Mouse (Mus musculus) MEL (cell line): Measurements from ENCODE around the gene Mymx. TPM values are rescaled to one million over a fixed set of nuclear protein-coding genes. Genes with fewer than 3 reads are reported as not detected.

Experiments used
- DNase-seq: peaks from one replicate; pipeline ENCODE4 v3.0.0; 2011; ENCODE audit warnings: low read depth, low spot score
- H3K27ac ChIP-seq: 2 replicates; pipeline ENCODE4 v1.5.1; 2012; ENCODE audit warnings: low read depth, mild to moderate bottlenecking, control low read depth, low read length, moderate library complexity; ENCODE audit not compliant: control insufficient read depth
- H3K27me3 ChIP-seq, 2 experiments: fragments of 150-350 bp in 1 of 2; sonication (generic) in 1 of 2; 2 replicates each; pipeline ENCODE4 v1.6.1; 2012; ENCODE audit warnings: low read length in 2 of 2, mild to moderate bottlenecking in 2 of 2, improper control_type of control experiment in 1 of 2, moderate library complexity in 1 of 2; ENCODE audit not compliant: insufficient read depth in 2 of 2, control insufficient read depth in 1 of 2
- H3K36me3 ChIP-seq, 2 experiments: 2 replicates each; pipeline ENCODE4 v1.6.1; 2012 to 2014; ENCODE audit warnings: low read length in 2 of 2, improper control_type of control experiment in 1 of 2, inconsistent platforms in 1 of 2, mild to moderate bottlenecking in 1 of 2; ENCODE audit not compliant: insufficient read depth in 2 of 2, control insufficient read depth in 1 of 2
- H3K4me1 ChIP-seq, 2 experiments: fragments of 150-350 bp in 1 of 2; sonication (generic) in 1 of 2; 2 replicates each; pipeline ENCODE4 v1.6.1; 2012; ENCODE audit warnings: low read length in 2 of 2, improper control_type of control experiment in 1 of 2, mild to moderate bottlenecking in 1 of 2; ENCODE audit not compliant: insufficient read depth in 2 of 2, control insufficient read depth in 1 of 2
- H3K4me3 ChIP-seq, 2 experiments: fragments of 150-350 bp in 1 of 2; sonication (generic) in 1 of 2; 2 replicates each; pipeline ENCODE4 v1.5.1; 2012; ENCODE audit warnings: low read depth in 2 of 2, low read length in 2 of 2, mild to moderate bottlenecking in 2 of 2, moderate library complexity in 2 of 2, control low read depth in 1 of 2, improper control_type of control experiment in 1 of 2; ENCODE audit not compliant: control insufficient read depth in 1 of 2, insufficient read depth in 1 of 2
- H3K79me2 ChIP-seq: 2 replicates; pipeline ENCODE4 v1.6.1; 2012; ENCODE audit warnings: mild to moderate bottlenecking, low read length, moderate library complexity; ENCODE audit not compliant: control insufficient read depth, poor library complexity, insufficient read depth
- H3K9ac ChIP-seq: 2 replicates; pipeline ENCODE4 v1.6.1; 2012; ENCODE audit warnings: low read depth, mild to moderate bottlenecking, control low read depth, low read length, moderate library complexity; ENCODE audit not compliant: control insufficient read depth, poor library complexity, severe bottlenecking
- H3K9me3 ChIP-seq: fragments of 150-350 bp; sonication (generic); replicated peaks from 2 replicates; pipeline ENCODE4 v1.6.1; 2012; ENCODE audit warnings: mild to moderate bottlenecking, low read length, improper control_type of control experiment, moderate library complexity; ENCODE audit not compliant: insufficient read depth
- BHLHE40 ChIP-seq: IDR thresholded peaks from 2 replicates; pipeline ENCODE4 v1.6.1; 2012; ENCODE audit warnings: low read depth, mild to moderate bottlenecking, inconsistent platforms, low read length, improper control_type of control experiment, borderline replicate concordance
- CHD1 ChIP-seq: IDR thresholded peaks from 2 replicates; pipeline ENCODE4 v1.6.1; 2012; ENCODE audit warnings: low read depth, mild to moderate bottlenecking, inconsistent platforms, low read length, improper control_type of control experiment
- ELF1 ChIP-seq: IDR thresholded peaks from 2 replicates; pipeline ENCODE4 v1.6.1; 2014; ENCODE audit warnings: low read depth, mild to moderate bottlenecking, inconsistent platforms, low read length, improper control_type of control experiment, moderate library complexity
- ETS1 ChIP-seq: IDR thresholded peaks from 2 replicates; pipeline ENCODE4 v1.6.1; 2012; ENCODE audit warnings: low read depth, mild to moderate bottlenecking, inconsistent platforms, low read length, improper control_type of control experiment, moderate library complexity
- GATA1 ChIP-seq: IDR thresholded peaks from 2 replicates; pipeline ENCODE4 v1.6.1; 2011; ENCODE audit warnings: low read depth, low read length, improper control_type of control experiment
- HCFC1 ChIP-seq: IDR thresholded peaks from 2 replicates; pipeline ENCODE4 v1.6.1; 2012; ENCODE audit warnings: low read depth, mild to moderate bottlenecking, inconsistent platforms, low read length, improper control_type of control experiment, moderate library complexity
- KAT2A ChIP-seq: conservative IDR thresholded peaks from 2 replicates; pipeline ENCODE4 v1.6.1; 2012; ENCODE audit warnings: low read depth, low read length, improper control_type of control experiment, inconsistent platforms
- MAX ChIP-seq: IDR thresholded peaks from 2 replicates; pipeline ENCODE4 v1.6.1; 2011; ENCODE audit warnings: low read length, improper control_type of control experiment
- MAZ ChIP-seq: IDR thresholded peaks from 2 replicates; pipeline ENCODE4 v1.6.1; 2012; ENCODE audit warnings: low read depth, mild to moderate bottlenecking, inconsistent platforms, low read length, improper control_type of control experiment
- MYB ChIP-seq: IDR thresholded peaks from 2 replicates; pipeline ENCODE4 v1.6.1; 2011; ENCODE audit warnings: mild to moderate bottlenecking, low read depth, low read length, improper control_type of control experiment
- MYC ChIP-seq: IDR thresholded peaks from 2 replicates; pipeline ENCODE4 v1.6.1; 2011; ENCODE audit warnings: low read depth, mild to moderate bottlenecking, low read length, improper control_type of control experiment, moderate library complexity
- NELFE ChIP-seq: IDR thresholded peaks from 2 replicates; pipeline ENCODE4 v1.6.1; 2011; ENCODE audit warnings: low read depth, low read length, improper control_type of control experiment
- POLR2A ChIP-seq, 2 experiments: IDR thresholded peaks; 2 replicates each; pipeline ENCODE4 v1.6.1; 2011 to 2012; ENCODE audit warnings: low read length in 2 of 2, mild to moderate bottlenecking in 2 of 2, control low read depth in 1 of 2, improper control_type of control experiment in 1 of 2, low read depth in 1 of 2, moderate library complexity in 1 of 2; ENCODE audit not compliant: control insufficient read depth in 1 of 2, insufficient read depth in 1 of 2, poor library complexity in 1 of 2
- RAD21 ChIP-seq: IDR thresholded peaks from 2 replicates; pipeline ENCODE4 v1.6.1; 2011; ENCODE audit warnings: mild to moderate bottlenecking, low read depth, low read length, improper control_type of control experiment
- TAL1 ChIP-seq: IDR thresholded peaks from 2 replicates; pipeline ENCODE4 v1.6.1; 2012; ENCODE audit warnings: mild to moderate bottlenecking, inconsistent platforms, low read length, moderate library complexity, mixed read lengths
- USF1 ChIP-seq: IDR thresholded peaks from 2 replicates; pipeline ENCODE4 v1.6.1; 2014; ENCODE audit warnings: low read depth, mild to moderate bottlenecking, inconsistent platforms, low read length, improper control_type of control experiment, moderate library complexity
- USF2 ChIP-seq, 2 experiments: IDR thresholded peaks; 2 replicates each; pipeline ENCODE4 v1.6.1; 2011 to 2012; ENCODE audit warnings: improper control_type of control experiment in 2 of 2, low read length in 2 of 2, borderline replicate concordance in 1 of 2, inconsistent platforms in 1 of 2, low read depth in 1 of 2, mild to moderate bottlenecking in 1 of 2; ENCODE audit not compliant: insufficient read depth in 1 of 2
- ZMIZ1 ChIP-seq: IDR thresholded peaks from 2 replicates; pipeline ENCODE4 v1.6.1; 2012; ENCODE audit warnings: low read depth, mild to moderate bottlenecking, inconsistent platforms, low read length, improper control_type of control experiment, moderate library complexity
- ZNF384 ChIP-seq: IDR thresholded peaks from 2 replicates; pipeline ENCODE4 v1.6.1; 2012; ENCODE audit warnings: low read depth, mild to moderate bottlenecking, inconsistent platforms, low read length, improper control_type of control experiment
- polyA plus RNA-seq, 2 experiments: library from polyadenylated mRNA; stranded (reverse) in 1 of 2; unstranded in 1 of 2; fragments of >175 nt in 1 of 2; fragments of >200 nt in 1 of 2; gene quantifications; 2 replicates each; pipeline versions ENCODE4 v1.2.1 to v1.2.4; 2012; ENCODE audit warnings: low replicate concordance in 2 of 2, low read depth in 1 of 2; ENCODE audit not compliant: insufficient read length in 2 of 2, insufficient read depth in 1 of 2, missing spikeins in 1 of 2
- total RNA-seq: library from RNA; depleted of rRNA; stranded (reverse); fragments of 300-350 nt; gene quantifications from 2 replicates; pipeline ENCODE4 v1.2.3, GENCODE M21; 2012

Mymx gene
- total and polyA plus RNA-seq, 3 experiments: not detected

- H3K4me3 ChIP-seq: no peak overlapping the region
- H3K36me3 ChIP-seq: peaks cover 0 to 12% of the 10 kb centered on the region in 2 experiments; a peak in 2 of 4 replicates
- H3K79me2 ChIP-seq: no peaks in the 10 kb centered on the region
- no peak for DNase-seq
- H3K27me3 ChIP-seq: no peaks in the 10 kb centered on the region
- no peak overlapping the region for H3K9ac ChIP-seq
- H3K4me1 ChIP-seq: peaks cover 9 to 11% of the 10 kb centered on the region in 2 experiments
- no peak overlapping the region for H3K27ac ChIP-seq
- H3K9me3 ChIP-seq: no peaks in the 10 kb centered on the region
- TF ChIP-seq HCFC1 (no peak), MAX (no peak), MAZ (no peak), ZMIZ1 (no peak), RAD21 (no peak), ETS1 (no peak), ZNF384 (no peak), MYC (no peak), POLR2A (IDR thresholded peaks at IDR 0.05; ENCODE audit: control insufficient read depth in 1 of 2, insufficient read depth in 1 of 2, low read depth in 1 of 2, low read length in 2 of 2, poor library complexity in 1 of 2) (no peak), USF2 (IDR thresholded peaks at IDR 0.05; ENCODE audit: borderline replicate concordance in 1 of 2, insufficient read depth in 1 of 2, low read depth in 1 of 2, low read length in 2 of 2) (no peak)
Measured at GRCm38 (mm10) chr17:45602984-45603383, 1.1 kb upstream of the Mymx start.

GRCm38 (mm10) chr17:45601325-45601724, 577 bp downstream of the Mymx start:
- Histone ChIP-seq H3K4me1 (peaks cover 17 to 20% of the 10 kb centered on the region in 2 experiments), H3K9ac (no peak overlapping the region), H3K79me2 (no peaks in the 10 kb centered on the region), H3K9me3 (no peaks in the 10 kb centered on the region), H3K27me3 (no peaks in the 10 kb centered on the region), H3K4me3 (no peak overlapping the region), H3K27ac (no peak overlapping the region), H3K36me3 (peaks cover 0 to 21% of the 10 kb centered on the region in 2 experiments; a peak in 2 of 4 replicates)
- DNase-seq: no peak
- TF ChIP-seq NELFE (no peak), CHD1 (no peak), KAT2A (no peak), USF1 (no peak)

- no peak overlapping the region for H3K4me3 ChIP-seq
- H3K9me3 ChIP-seq: no peaks in the 10 kb centered on the region
- H3K4me1 ChIP-seq: peaks cover 19 to 28% of the 10 kb centered on the region in 2 experiments
- H3K9ac ChIP-seq: no peak overlapping the region
- no peak overlapping the region for H3K27ac ChIP-seq
- DNase-seq: no peak
- no peaks in the 10 kb centered on the region for H3K27me3 ChIP-seq
- peaks cover 3% of the 10 kb centered on the region; the same call in 1 of the 2 replicates for H3K79me2 ChIP-seq
- H3K36me3 ChIP-seq: peaks cover 0 to 26% of the 10 kb centered on the region in 2 experiments; a peak in 2 of 4 replicates
- no peak for TF ChIP-seq MYB
- no peak for TF ChIP-seq GATA1
- TF ChIP-seq TAL1: no peak
- no peak for TF ChIP-seq USF2 (IDR thresholded peaks at IDR 0.05; ENCODE audit: borderline replicate concordance in 1 of 2, insufficient read depth in 1 of 2, low read depth in 1 of 2, low read length in 2 of 2)
- TF ChIP-seq BHLHE40: no peak
- TF ChIP-seq ELF1: no peak
Measured at GRCm38 (mm10) chr17:45600267-45600666, 1.6 kb downstream of the Mymx start.
